Mouse (Mus musculus) heart, embryonic 11.5 days (tissue): ENCODE measurements around the gene Krt7. TPM values are rescaled to one million over a fixed set of nuclear protein-coding genes. Genes with fewer than 3 reads are reported as not detected.
A peak's percentile ranks its signal among the peaks of the same experiment; 100 is the strongest.

Source experiments
- ATAC-seq: fragments of 200-750 bp; cut with Nextera tagmentation; replicated peaks from 2 replicates; pipeline ENCODE4 v1.8.0; 2017; ENCODE audit warnings: moderate library complexity; ENCODE audit not compliant: insufficient number of reproducible peaks, low FRiP score, low TSS enrichment
- H3K27ac ChIP-seq: fragments of 300-500 bp; sonication (generic); 2 replicates; pipeline ENCODE4 v1.5.1; 2014; ENCODE audit warnings: mild to moderate bottlenecking, low read depth, low read length
- H3K27me3 ChIP-seq: fragments of 300-500 bp; sonication (generic); 2 replicates; pipeline ENCODE4 v1.6.1; 2014; ENCODE audit warnings: mild to moderate bottlenecking, low read length, mixed read lengths; ENCODE audit not compliant: control insufficient read depth, insufficient read depth
- H3K36me3 ChIP-seq: fragments of 300-500 bp; sonication (generic); 2 replicates; pipeline ENCODE4 v1.6.1; 2014; ENCODE audit warnings: mild to moderate bottlenecking, low read length, moderate library complexity, mixed read lengths; ENCODE audit not compliant: control insufficient read depth, insufficient read depth
- H3K4me1 ChIP-seq: fragments of 300-500 bp; sonication (generic); 2 replicates; pipeline ENCODE4 v1.6.1; 2014; ENCODE audit warnings: low read length; ENCODE audit not compliant: control insufficient read depth, insufficient read depth
- H3K4me2 ChIP-seq: fragments of 300-500 bp; sonication (generic); 2 replicates; pipeline ENCODE4 v1.6.1; 2014; ENCODE audit warnings: mild to moderate bottlenecking, moderate library complexity
- H3K4me3 ChIP-seq: fragments of 300-500 bp; sonication (generic); 2 replicates; pipeline ENCODE4 v1.5.1; 2014; ENCODE audit warnings: low read depth, low read length
- H3K9ac ChIP-seq: fragments of 300-500 bp; sonication (generic); 2 replicates; pipeline ENCODE4 v1.6.1; 2014; ENCODE audit warnings: mild to moderate bottlenecking, low read depth, low read length, moderate library complexity
- H3K9me3 ChIP-seq: fragments of 300-500 bp; sonication (generic); replicated peaks from 2 replicates; pipeline ENCODE4 v1.6.1; 2016; ENCODE audit warnings: low read length; ENCODE audit not compliant: control insufficient read depth
- WGBS: fragments of 180-500 bp; shearing (Covaris S2); extraction: QIAGEN DNeasy Blood & Tissue Kit; methylation state at CpG from one replicate; pipeline ENCODE4 v1.1.7; 2014; ENCODE audit not compliant: insufficient replicate concordance; 5-methylcytosine and 5-hydroxymethylcytosine counted together
- polyA plus RNA-seq: library from polyadenylated mRNA; unstranded; fragments of >200 nt; fragmentation: Nextera tagmentation; extraction: Ambion mirVana; gene quantifications from 2 replicates; pipeline ENCODE4 v1.2.1, GENCODE M21; 2014

Gene Krt7
- polyA plus RNA-seq, 1 experiment from 2014 or later, result 25.8 TPM

GRCm38 (mm10) chr15:101438555-101438954 is 27.7 kb downstream of the Krt7 start, which contains the start of gene Krt87:
Gene Krt87, minus strand, starts transcription at chr15:101438804.
- Histone ChIP-seq H3K4me1 (0 out of 2 replicates have a peak, but pooled peaks cover 2% of the 10 kb centered on the region), H3K9ac (0 out of 2 replicates have a peak within 1 kb of the TSS, but pooled peaks have one; percentile 34), H3K27me3 (peaks cover 39% of the 10 kb centered on the region), H3K36me3 (no peaks in the 10 kb centered on the region), H3K27ac (no peak within 1 kb of the TSS), H3K9me3 (no peaks in the 10 kb centered on the region), H3K4me3 (peak within 1 kb of the TSS; percentile 20; the same call in 1 of the 2 replicates), H3K4me2 (peak within 1 kb of the TSS; percentile 49)
- WGBS, result 1% methylated on average over 34 of the region's 34 CpGs
- no peak for ATAC-seq

- WGBS, result 72% methylated on average over 4 of the region's 4 CpGs
- Histone ChIP-seq H3K9me3 (no peaks in the 10 kb centered on the region), H3K4me1 (0 out of 2 replicates have a peak, but pooled peaks cover 2% of the 10 kb centered on the region), H3K4me3 (no peak overlapping the region), H3K27ac (no peak overlapping the region), H3K27me3 (peaks cover 39% of the 10 kb centered on the region), H3K36me3 (no peaks in the 10 kb centered on the region), H3K4me2 (no peak overlapping the region), H3K9ac (no peak overlapping the region)
- no peak for ATAC-seq
These were observed 30.0 kb downstream of the Krt7 start for GRCm38 (mm10) chr15:101440837-101441236.

GRCm38 (mm10) chr15:101446572-101446971 is 35.7 kb downstream of the Krt7 start:
- Histone ChIP-seq H3K9me3 (no peaks in the 10 kb centered on the region), H3K27ac (no peak overlapping the region), H3K27me3 (no peaks in the 10 kb centered on the region), H3K4me1 (no peaks in the 10 kb centered on the region), H3K4me3 (no peak overlapping the region), H3K4me2 (no peak overlapping the region), H3K36me3 (no peaks in the 10 kb centered on the region), H3K9ac (no peak overlapping the region)
- ATAC-seq, result no peak
- 62% methylated on average over 11 of the region's 11 CpGs for WGBS

DNA sequence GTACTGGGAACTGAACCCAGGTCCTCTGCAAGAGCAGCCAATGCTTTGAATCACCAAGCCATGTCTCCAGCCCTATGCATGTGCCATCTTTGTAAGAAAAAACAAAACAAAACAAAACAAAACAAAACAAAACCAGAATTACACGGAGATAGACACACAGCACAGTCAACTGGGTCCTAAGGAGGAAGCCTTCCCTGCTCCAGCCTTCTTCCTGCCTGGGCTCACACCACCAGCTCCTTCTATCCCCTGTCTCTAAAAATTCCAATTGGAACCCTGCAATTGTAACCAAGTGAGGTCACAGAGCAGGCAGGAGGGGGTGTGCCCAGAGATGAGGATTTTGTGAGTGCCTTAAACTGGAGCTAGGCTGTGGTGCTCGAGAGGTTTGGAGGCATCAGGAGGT is 36.6 kb downstream of the Krt7 start, which contains the start of gene Krt88:
Gene Krt88, plus strand, starts transcription at position 301 of the 400 bp plus-strand sequence.
- Histone ChIP-seq H3K4me3 (no peak within 1 kb of the TSS), H3K27ac (no peak within 1 kb of the TSS), H3K9me3 (no peaks in the 10 kb centered on the region), H3K27me3 (no peaks in the 10 kb centered on the region), H3K36me3 (no peaks in the 10 kb centered on the region), H3K4me2 (no peak within 1 kb of the TSS), H3K4me1 (no peaks in the 10 kb centered on the region), H3K9ac (no peak within 1 kb of the TSS)
- ATAC-seq, result no peak
- WGBS, result 40% methylated on average over 2 of the region's 2 CpGs

DNA sequence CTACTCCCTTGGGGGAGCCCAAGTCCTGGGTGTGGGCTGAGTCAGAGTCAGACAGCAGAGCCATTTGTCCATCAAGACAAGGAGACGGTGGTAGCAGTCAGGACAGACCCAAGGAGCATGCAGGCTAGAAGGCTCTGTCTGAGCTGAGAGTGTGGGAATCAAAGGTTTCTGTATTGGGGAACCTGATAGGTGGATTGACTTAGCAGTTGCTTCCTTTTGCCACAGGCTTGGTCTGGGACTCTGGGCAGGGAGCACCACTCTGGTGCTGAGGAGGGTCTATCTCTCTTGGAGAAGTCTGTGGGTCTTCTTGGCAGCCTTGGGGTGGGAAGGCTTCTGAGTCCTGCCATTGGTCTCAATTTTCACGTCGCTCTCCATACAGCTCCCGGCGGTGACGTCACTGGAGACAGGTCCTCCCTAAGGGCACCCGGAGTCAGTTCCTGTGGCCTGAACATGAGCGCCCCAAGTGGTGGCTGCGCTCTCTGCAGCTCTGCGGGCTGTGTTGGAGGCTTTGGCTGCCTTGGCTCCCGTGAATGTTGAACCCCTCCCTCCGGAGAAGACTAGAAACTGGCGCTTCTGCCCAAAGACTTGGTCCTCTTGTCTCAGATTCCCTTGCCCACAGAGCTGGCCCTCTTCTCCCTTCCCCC is 42.4 kb downstream of the Krt7 start:
- Histone ChIP-seq H3K9ac (no peak overlapping the region), H3K4me2 (peak overlapping the region; percentile 14; the same call in 1 of the 2 replicates), H3K4me1 (no peaks in the 10 kb centered on the region; the same call in 1 of the 2 replicates), H3K4me3 (no peak overlapping the region), H3K27ac (no peak overlapping the region), H3K9me3 (0 out of 2 replicates have a peak, but pooled peaks cover 3% of the 10 kb centered on the region), H3K27me3 (no peaks in the 10 kb centered on the region), H3K36me3 (no peaks in the 10 kb centered on the region)
- 0 out of 2 replicates have a peak, but pooled peaks have one; percentile 46 for ATAC-seq
- WGBS, result 4% methylated on average over 13 of the region's 13 CpGs

- Histone ChIP-seq H3K4me2 (no peak overlapping the region), H3K27ac (no peak overlapping the region), H3K36me3 (no peaks in the 10 kb centered on the region), H3K9me3 (0 out of 2 replicates have a peak, but pooled peaks cover 3% of the 10 kb centered on the region), H3K27me3 (no peaks in the 10 kb centered on the region), H3K9ac (no peak overlapping the region), H3K4me3 (no peak overlapping the region), H3K4me1 (no peaks in the 10 kb centered on the region; the same call in 1 of the 2 replicates)
- 81% methylated on average over 8 of the region's 8 CpGs for WGBS
- ATAC-seq, result no peak
These were observed 43.9 kb downstream of the Krt7 start for GRCm38 (mm10) chr15:101454774-101455173.

- 69% methylated on average over 2 of the region's 2 CpGs for WGBS
- H3K4me2 ChIP-seq, result no peak overlapping the region
- H3K4me1 ChIP-seq, result no peaks in the 10 kb centered on the region; the same call in 1 of the 2 replicates
- 0 out of 2 replicates have a peak, but pooled peaks cover 3% of the 10 kb centered on the region for H3K9me3 ChIP-seq
- H3K27ac ChIP-seq, result no peak overlapping the region
- no peak overlapping the region for H3K4me3 ChIP-seq
- H3K9ac ChIP-seq, result no peak overlapping the region
- ATAC-seq, result no peak
- no peaks in the 10 kb centered on the region for H3K36me3 ChIP-seq
- no peaks in the 10 kb centered on the region for H3K27me3 ChIP-seq
These were observed 44.4 kb downstream of the Krt7 start for GRCm38 (mm10) chr15:101455292-101455691.

- Histone ChIP-seq H3K4me3 (no peak overlapping the region), H3K9me3 (0 out of 2 replicates have a peak, but pooled peaks cover 3% of the 10 kb centered on the region), H3K9ac (no peak overlapping the region), H3K27ac (no peak overlapping the region), H3K36me3 (no peaks in the 10 kb centered on the region), H3K4me1 (no peaks in the 10 kb centered on the region; the same call in 1 of the 2 replicates), H3K4me2 (no peak overlapping the region), H3K27me3 (no peaks in the 10 kb centered on the region)
- ATAC-seq, result no peak
- 78% methylated on average over 6 of the region's 6 CpGs for WGBS
These were observed 45.0 kb downstream of the Krt7 start for GRCm38 (mm10) chr15:101455891-101456290.
